Mouse (Mus musculus) adrenal gland, adult 2 months (tissue): ENCODE measurements at regions not wholly inside any gene's neighbourhood (a gene's known extent, or its start where the extent isn't known, plus 50 kb on each side); places are given as distances from the start of the nearest gene placed in this dataset.
A peak's percentile ranks its signal among the peaks of the same experiment; 100 is the strongest.
"Not testable (repeated sequence)": the region's sequence is repeated elsewhere in the genome, so short reads cannot be mapped to it uniquely, and the experiment has no call there.

Source experiments
- DNase-seq: peaks from one replicate; pipeline ENCODE4 v3.0.0; 2021
- microRNA-seq, 2 experiments: library from miRNA; unstranded; fragments of <30 nt; microRNA quantifications; one replicate each; pipeline ENCODE4 v1.2.0; 2021

DNA sequence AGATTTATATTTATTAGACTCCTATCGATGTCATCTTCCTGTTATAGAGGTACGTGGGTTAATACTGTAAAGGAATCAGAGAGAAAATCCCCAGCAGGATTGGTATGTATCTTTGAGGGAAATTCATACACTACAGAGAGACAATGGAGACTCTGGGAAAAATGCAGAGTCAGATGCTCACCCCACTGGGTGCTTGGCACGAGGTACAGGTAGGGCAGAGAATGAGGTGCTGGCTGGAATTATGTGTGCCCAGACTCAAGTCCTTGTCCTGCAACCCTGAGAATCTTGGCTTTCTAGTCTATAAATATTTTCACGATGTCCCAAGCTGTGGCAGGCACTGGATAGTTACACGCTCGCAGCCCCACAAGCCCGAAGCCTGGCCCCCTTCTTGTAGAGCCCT, 57.8 kb upstream of the Cry1 start:
- no peak for DNase-seq

- no peak for DNase-seq
Observed at GRCm38 (mm10) chr10:85243556-85243955, 58.7 kb upstream of the Cry1 start.

DNA sequence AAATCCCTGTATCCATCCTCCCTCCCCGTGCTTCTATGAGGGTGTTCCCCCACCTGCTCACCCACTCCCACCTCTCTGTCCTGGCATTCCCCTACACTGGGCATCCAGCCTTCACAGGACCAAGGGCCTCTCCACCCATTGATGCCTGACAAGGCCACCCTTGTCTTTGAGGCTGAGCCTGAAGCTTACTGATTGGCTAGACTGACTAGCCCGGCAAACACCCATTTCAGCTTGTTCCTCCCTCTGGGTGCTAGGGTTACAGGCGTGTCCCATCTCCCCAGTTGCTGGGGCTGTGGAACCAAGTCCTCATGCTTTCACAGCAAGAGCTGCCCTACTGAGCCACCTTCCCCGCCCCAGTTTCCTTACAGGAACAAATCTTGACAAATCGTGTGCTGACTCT, 80.9 kb upstream of the Cry1 start:
- DNase-seq, result peak; percentile 2

DNA sequence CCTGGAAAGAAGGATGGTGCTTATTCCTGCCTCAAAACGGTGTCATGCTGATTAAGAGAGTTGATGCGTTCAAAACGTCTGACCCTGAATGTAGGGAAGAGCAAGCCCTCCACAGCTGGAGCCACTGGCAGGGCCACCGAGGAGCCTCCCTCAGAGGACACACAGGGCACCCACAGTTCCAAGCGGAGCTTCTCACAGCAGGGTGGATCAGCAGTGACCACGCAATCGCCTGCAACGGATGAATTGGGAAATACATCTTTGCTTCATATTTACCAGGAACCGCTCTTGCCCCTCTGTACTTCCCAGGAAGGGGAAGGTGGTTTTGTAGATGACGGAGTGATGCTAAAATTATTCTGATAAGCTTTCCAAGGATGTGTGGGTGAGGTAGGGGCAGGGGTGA, 81.3 kb upstream of the Cry1 start:
- no peak for DNase-seq

GRCm38 (mm10) chr10:85266796-85267195, 81.9 kb upstream of the Cry1 start:
- DNase-seq, result no peak

DNA sequence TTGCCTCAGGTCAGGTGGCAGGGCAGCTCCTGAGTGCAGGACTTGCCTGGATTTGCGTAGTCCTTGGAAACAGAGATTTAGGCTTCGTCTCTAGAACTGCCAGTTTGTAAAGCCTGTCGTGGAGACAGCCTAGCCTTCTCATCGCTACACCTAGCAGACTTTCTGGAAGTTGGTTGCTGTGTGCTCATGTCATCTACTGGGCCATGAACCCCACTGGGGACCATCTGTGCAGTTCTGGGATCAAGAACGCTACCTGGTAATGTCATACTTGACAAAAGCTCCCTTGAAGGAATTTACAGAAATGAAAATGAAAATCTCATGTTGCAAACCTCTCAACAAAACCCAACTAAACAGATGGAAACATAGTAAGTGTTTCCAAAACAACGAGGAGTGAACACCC, 85.3 kb upstream of the Cry1 start:
- DNase-seq, result no peak

DNA sequence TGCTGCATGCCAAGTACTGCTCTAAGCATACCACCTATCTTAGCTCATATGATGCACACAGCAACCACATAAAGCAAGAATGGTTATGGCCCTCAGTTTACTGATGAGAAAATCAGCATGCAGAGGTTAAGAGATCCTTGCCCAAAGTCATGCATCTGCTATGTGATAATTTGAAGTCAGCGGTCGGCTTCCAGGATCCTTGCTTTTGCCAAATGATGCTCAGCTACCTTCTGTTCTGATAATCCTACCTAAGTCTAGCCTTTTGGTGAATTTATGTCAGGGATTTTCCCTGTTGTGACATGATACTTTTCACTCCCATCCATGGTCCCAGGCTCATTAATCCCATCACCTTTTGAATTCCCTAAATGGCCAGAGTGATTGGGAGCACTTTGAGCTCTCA, 91.9 kb upstream of the Cry1 start:
- no peak for DNase-seq

DNA sequence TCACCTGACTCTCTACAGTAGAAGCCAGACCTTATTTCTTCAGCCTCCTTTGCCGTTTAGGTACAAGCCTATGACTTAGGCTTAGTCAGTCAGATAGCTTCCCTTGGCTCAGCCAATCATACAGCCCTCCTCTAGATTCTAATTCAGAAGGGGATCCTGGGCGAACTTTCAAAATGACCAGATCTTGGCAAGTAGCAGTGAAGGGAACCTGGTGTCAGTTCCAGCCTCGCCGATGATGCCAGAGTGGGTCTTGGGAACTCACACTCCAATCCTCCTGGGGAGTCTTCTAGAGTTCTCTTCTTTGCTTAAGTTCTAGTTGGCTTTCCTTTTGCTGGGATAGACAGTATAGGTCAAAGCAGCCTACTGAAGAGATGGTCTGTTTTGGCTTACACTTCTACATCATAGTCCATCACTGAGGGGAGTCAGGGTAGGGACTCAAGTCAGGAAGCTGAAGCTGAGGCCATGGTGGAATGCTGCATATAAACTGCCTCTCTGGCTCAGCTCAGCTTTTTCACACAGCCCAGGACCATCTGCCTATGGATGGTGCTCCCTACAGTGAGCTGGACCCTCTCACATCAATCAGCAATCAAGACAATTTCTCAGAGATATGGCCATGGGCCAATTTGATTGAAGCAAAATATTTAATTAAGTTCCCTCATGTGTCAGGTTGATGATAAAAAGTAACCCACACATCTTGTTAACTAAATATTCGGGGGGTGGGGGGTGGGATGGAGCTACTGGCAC, 94.7 kb upstream of the Btbd11 start:
- no peak for DNase-seq

DNA sequence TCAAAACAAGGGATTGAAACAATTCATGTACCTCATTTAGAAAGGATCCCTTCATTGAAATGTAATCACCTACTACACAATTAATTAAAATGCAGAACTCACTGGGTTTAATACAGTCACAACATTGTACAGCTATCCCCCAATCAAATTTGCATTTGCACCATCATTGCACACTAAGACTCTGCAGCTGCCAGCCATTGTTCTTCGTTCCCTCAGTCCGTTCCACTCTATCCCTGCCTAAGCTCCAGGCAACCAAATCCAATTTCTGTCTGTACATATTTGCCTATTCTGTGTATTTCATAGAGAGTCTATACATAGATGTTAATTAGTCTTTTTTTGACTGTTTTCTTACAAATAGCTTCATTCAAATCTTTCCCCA, 94.1 kb upstream of the Btbd11 start:
- DNase-seq, result no peak

DNA sequence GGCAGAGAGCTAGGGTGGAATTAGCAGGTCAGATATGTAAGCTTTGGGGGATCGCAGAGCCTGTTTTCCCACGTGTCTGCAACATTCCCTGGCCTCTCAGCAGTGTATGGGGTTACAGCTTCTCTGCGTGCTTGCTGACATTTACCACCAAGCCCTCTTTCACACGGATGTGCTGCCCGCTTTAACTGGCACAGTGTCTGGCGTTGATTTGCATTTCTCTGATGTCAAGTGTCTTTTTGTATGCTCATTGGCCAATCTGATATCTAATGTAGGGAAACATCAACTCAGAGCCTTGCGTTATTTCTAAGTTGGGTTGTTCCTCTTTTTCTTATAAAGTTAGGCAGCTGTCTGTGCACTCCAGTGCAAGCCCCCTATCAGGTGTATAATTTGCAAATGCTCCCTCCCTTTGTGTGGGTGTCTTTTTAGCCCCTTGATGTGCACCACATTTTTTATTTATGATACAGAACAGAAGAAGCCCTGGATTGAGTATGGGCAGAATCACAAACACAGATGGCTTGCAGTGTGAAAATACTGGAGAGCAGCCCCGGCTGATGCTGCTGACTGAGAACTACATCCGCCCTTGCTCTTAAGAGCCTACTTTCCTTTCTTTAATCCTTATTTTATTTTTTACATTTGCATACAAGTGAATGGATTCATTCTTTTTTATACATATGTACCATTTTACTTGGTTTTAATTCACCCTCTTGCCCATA, 93.4 kb upstream of the Btbd11 start:
- DNase-seq, result no peak

- DNase-seq, result no peak
Observed at GRCm38 (mm10) chr10:85295133-85295887, 91.3 kb upstream of the Btbd11 start.

- no peak for DNase-seq
Observed at GRCm38 (mm10) chr10:85311781-85312180, 74.8 kb upstream of the Btbd11 start.

DNA sequence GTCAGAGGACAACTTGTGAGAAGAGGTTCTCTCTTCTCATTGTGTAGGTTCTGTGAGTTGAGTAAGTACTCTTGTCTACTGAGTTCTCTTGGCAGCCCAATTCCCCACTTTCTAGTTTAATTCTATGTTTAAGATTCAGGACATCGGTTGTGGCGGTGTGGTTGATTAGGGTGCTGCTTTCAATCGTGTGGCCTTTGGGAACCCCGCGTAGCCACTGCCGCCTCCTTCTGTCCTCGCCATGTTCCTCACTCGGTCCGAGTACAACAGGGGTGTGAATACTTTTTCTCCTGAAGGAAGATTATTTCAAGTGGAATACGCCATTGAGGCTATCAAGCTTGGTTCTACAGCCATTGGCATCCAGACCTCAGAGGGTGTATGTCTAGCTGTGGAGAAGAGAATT, 73.3 kb upstream of the Btbd11 start:
- DNase-seq, result not testable (repeated sequence)

DNA sequence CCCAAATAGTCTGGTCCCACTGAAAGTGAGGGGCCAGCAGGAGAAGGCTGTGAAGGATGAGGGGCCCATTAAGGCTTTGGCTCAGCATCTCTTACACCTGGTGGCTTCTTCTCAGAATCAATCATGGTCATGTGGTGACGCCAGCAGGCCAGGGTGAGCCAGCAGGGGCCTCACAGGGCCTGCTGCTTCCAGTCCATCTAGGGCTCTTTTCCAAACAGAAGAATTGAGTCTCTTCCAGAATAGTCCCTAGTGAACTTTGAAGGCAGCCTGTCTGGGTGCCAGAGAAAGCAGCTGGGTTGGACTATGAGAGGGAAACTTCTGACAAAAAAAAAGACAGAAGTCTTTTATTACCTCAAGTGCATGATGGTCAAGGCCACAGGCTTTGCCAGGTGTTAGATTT, 65.6 kb upstream of the Btbd11 start:
- DNase-seq, result no peak

DNA sequence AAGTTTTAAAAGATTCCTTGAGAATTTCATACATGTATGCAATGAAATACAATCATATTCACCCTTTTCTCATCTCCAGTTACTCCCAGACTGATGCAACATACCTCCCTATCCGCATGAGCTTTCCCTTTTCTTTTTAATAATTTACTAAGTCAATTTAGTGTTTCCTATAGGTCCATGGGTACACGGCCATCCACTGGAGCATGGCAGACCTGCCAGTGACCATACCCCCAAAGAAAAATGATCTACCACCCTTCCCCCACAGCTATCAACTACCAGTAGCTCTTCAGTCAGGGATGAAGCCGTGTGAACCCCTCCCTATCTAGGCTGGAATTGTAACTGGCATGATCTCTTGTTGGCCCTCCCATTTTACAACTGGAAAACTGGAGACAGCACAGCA, 64.3 kb upstream of the Btbd11 start:
- DNase-seq, result no peak

DNA sequence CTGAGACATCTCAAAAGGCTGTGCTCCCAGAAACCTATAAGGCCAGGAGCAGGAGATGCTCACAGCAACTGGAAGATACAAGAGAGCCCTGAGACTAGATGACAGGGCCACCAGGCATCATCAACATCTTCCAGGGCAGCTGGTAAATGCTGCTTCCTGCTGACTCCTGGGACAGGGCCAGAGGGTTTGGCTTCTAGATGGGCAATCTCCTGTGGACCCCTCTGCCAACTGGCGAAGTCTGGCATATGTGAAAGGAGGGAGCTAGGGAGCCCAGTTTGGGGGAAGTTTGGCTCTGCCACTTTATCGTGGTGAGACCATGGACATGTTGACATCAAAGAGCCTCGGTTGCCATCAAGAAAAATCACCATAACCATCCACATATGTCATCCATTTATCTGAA, 57.2 kb upstream of the Btbd11 start:
- DNase-seq, result no peak

DNA sequence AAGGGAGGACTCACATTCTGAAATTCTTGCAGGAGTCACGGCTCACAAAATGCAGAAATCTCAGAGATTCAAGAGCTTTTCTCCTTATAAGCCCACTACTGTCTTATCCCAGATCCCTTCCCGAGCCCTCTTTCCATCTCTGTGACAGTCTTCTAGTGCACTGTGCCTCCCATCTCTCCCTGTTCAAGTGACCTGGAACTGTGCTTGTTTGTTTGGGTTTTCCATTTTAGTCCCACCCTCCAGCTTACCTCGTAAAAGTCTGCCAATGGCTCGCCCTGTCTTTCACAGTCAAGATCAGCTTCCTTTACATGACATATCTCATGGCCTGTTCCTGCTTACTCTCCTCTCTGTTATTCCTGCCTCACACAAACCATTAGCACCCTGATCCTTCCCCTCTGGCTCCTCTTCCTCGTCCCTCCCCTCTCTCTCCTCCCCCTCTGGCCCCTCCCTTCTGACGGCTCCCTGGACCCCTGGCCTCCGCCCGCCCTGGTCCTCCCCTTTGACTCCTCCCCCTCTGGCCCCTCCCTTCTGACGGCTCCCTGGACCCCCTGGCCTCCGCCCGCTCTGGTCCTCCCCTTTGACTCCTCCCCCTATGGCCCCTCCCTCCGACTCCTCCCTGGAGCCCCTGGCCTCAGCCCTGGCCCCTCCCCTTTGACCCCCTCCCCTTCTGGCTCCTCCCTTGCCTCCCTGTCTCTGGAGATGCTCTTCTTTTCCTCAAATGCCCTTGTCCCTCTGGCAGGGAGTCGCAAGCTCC, 55.5 kb upstream of the Btbd11 start:
- DNase-seq, result peak; percentile 17

Small RNAs in the stretch of these regions (microRNA-seq; reads per million reads assigned to microRNA genes)
- gene Gm27392, result 0 reads per million in 2 experiments
